Mouse (Mus musculus) stomach, postnatal 0 days (tissue): Measurements from ENCODE around the gene Eif4g3. TPM values are rescaled to one million over a fixed set of nuclear protein-coding genes. Genes with fewer than 3 reads are reported as not detected.

Experiments
- ATAC-seq: fragments of 200-750 bp; cut with Nextera tagmentation; 2 replicates; pipeline ENCODE4 v1.8.0; 2017; ENCODE audit not compliant: low FRiP score, low TSS enrichment
- DNase-seq: peaks from one replicate; pipeline ENCODE4 v3.0.0-alpha.2; 2016; ENCODE audit warnings: low spot score
- H3K27ac ChIP-seq: fragments of 300-500 bp; sonication (generic); replicated peaks from 2 replicates; pipeline ENCODE4 v1.5.1; 2014; ENCODE audit warnings: mild to moderate bottlenecking, control low read depth
- H3K27me3 ChIP-seq: fragments of 300-500 bp; sonication (generic); 2 replicates; pipeline ENCODE4 v1.6.1; 2014; ENCODE audit warnings: low read length; ENCODE audit not compliant: control insufficient read depth, insufficient read depth
- H3K36me3 ChIP-seq: fragments of 300-500 bp; sonication (generic); 2 replicates; pipeline ENCODE4 v1.6.1; 2014; ENCODE audit warnings: low read length, mixed read lengths; ENCODE audit not compliant: control insufficient read depth, insufficient read depth
- H3K4me1 ChIP-seq: fragments of 300-500 bp; sonication (generic); replicated peaks from 2 replicates; pipeline ENCODE4 v1.6.1; 2014; ENCODE audit warnings: antibody characterized with exemption; ENCODE audit not compliant: control insufficient read depth, insufficient read depth
- H3K4me2 ChIP-seq: fragments of 300-500 bp; sonication (generic); replicated peaks from 2 replicates; pipeline ENCODE4 v1.6.1; 2014; ENCODE audit warnings: low read depth, mild to moderate bottlenecking, control low read depth, moderate library complexity
- H3K4me3 ChIP-seq: fragments of 300-500 bp; sonication (generic); 2 replicates; pipeline ENCODE4 v1.5.1; 2014; ENCODE audit warnings: low read depth, low read length, control low read depth
- H3K9ac ChIP-seq: fragments of 300-500 bp; sonication (generic); 2 replicates; pipeline ENCODE4 v1.6.1; 2014; ENCODE audit warnings: mild to moderate bottlenecking, low read length, control low read depth, mixed read lengths
- H3K9me3 ChIP-seq: fragments of 300-500 bp; sonication (generic); 2 replicates; pipeline ENCODE4 v1.6.1; 2016; ENCODE audit warnings: low read length; ENCODE audit not compliant: control insufficient read depth
- CTCF ChIP-seq: IDR thresholded peaks from 2 replicates; pipeline ENCODE4 v1.5.1; 2016; ENCODE audit warnings: antibody characterized with exemption, low read depth, mild to moderate bottlenecking, moderate library complexity
- EP300 ChIP-seq: optimal IDR thresholded peaks from 2 replicates; pipeline ENCODE3; 2016; ENCODE audit warnings: antibody characterized with exemption
- WGBS: fragments of 180-500 bp; shearing (Covaris S2); extraction: QIAGEN DNeasy Blood & Tissue Kit; methylation state at CpG from one replicate; pipeline ENCODE4 v1.1.7; 2014; 5-methylcytosine and 5-hydroxymethylcytosine counted together
- polyA plus RNA-seq: library from polyadenylated mRNA; unstranded; fragments of >200 nt; fragmentation: Nextera tagmentation; extraction: Ambion mirVana; gene quantifications from 2 replicates; pipeline ENCODE4 v1.2.1, GENCODE M21; 2015

The Eif4g3 gene
- polyA plus RNA-seq, 1 experiment from 2014 or later = 11.4 TPM

GRCm38 (mm10) chr4:138064882-138065592, 72.2 kb downstream of the Eif4g3 start:
- ATAC-seq = no peak
- no peaks in the 10 kb centered on the region for H3K36me3 ChIP-seq
- no peak overlapping the region for H3K4me2 ChIP-seq
- no peaks in the 10 kb centered on the region for H3K27me3 ChIP-seq
- 69% methylated on average over 11 of the region's 11 CpGs for WGBS
- H3K9ac ChIP-seq = no peak overlapping the region
- no peak overlapping the region for H3K4me3 ChIP-seq
- H3K9me3 ChIP-seq = no peaks in the 10 kb centered on the region
- TF ChIP-seq CTCF (no peak), EP300 (no peak)
- DNase-seq = no peak
- H3K4me1 ChIP-seq = no peaks in the 10 kb centered on the region
- no peak overlapping the region for H3K27ac ChIP-seq

GRCm38 (mm10) chr4:138065593-138066169, 72.9 kb downstream of the Eif4g3 start:
- DNase-seq (no peak), ATAC-seq (no peak)
- TF ChIP-seq EP300 = no peak
- TF ChIP-seq CTCF = no peak
- H3K4me3 ChIP-seq = no peak overlapping the region
- H3K36me3 ChIP-seq = no peaks in the 10 kb centered on the region
- no peak overlapping the region for H3K4me2 ChIP-seq
- 83% methylated on average over 4 of the region's 4 CpGs for WGBS
- H3K27ac ChIP-seq = no peak overlapping the region
- no peak overlapping the region for H3K9ac ChIP-seq
- H3K4me1 ChIP-seq = no peaks in the 10 kb centered on the region
- H3K9me3 ChIP-seq = no peaks in the 10 kb centered on the region
- no peaks in the 10 kb centered on the region for H3K27me3 ChIP-seq

- Histone ChIP-seq H3K27ac (no peak overlapping the region), H3K4me3 (no peak overlapping the region), H3K9ac (no peak overlapping the region), H3K27me3 (no peaks in the 10 kb centered on the region), H3K9me3 (no peaks in the 10 kb centered on the region), H3K4me1 (no peaks in the 10 kb centered on the region), H3K36me3 (no peaks in the 10 kb centered on the region), H3K4me2 (no peak overlapping the region)
- DNase-seq (no peak), ATAC-seq (no peak)
- 90% methylated on average over 7 of the region's 7 CpGs for WGBS
- TF ChIP-seq EP300 = no peak
- no peak for TF ChIP-seq CTCF
Measured at GRCm38 (mm10) chr4:138066421-138066820, 73.6 kb downstream of the Eif4g3 start.

GRCm38 (mm10) chr4:138067858-138068257, 75.0 kb downstream of the Eif4g3 start:
- H3K4me2 ChIP-seq = no peak overlapping the region
- ATAC-seq = no peak
- no peak for DNase-seq
- TF ChIP-seq CTCF (no peak), EP300 (no peak)
- WGBS = 62% methylated on average over 3 of the region's 3 CpGs
- H3K9ac ChIP-seq = no peak overlapping the region
- no peaks in the 10 kb centered on the region for H3K9me3 ChIP-seq
- no peaks in the 10 kb centered on the region for H3K4me1 ChIP-seq
- no peaks in the 10 kb centered on the region for H3K36me3 ChIP-seq
- H3K27ac ChIP-seq = no peak overlapping the region; the same call in 1 of the 2 replicates
- H3K4me3 ChIP-seq = no peak overlapping the region
- no peaks in the 10 kb centered on the region for H3K27me3 ChIP-seq

GRCm38 (mm10) chr4:138068598-138068997, 75.8 kb downstream of the Eif4g3 start:
- DNase-seq (peak; percentile 42), ATAC-seq (peak; percentile 54; the same call in 1 of the 2 replicates)
- Histone ChIP-seq H3K4me3 (no peak overlapping the region), H3K9ac (no peak overlapping the region), H3K9me3 (no peaks in the 10 kb centered on the region), H3K36me3 (no peaks in the 10 kb centered on the region), H3K27ac (no peak overlapping the region), H3K4me2 (no peak overlapping the region), H3K4me1 (no peaks in the 10 kb centered on the region), H3K27me3 (no peaks in the 10 kb centered on the region)
- TF ChIP-seq CTCF (no peak), EP300 (no peak)
- 25% methylated on average over 2 of the region's 2 CpGs for WGBS

GRCm38 (mm10) chr4:138069371-138069770, 76.5 kb downstream of the Eif4g3 start:
- TF ChIP-seq EP300 (no peak), CTCF (no peak)
- Histone ChIP-seq H3K27ac (no peak overlapping the region; the same call in 1 of the 2 replicates), H3K4me2 (no peak overlapping the region), H3K9me3 (no peaks in the 10 kb centered on the region), H3K9ac (no peak overlapping the region), H3K4me1 (no peaks in the 10 kb centered on the region), H3K27me3 (no peaks in the 10 kb centered on the region), H3K4me3 (no peak overlapping the region), H3K36me3 (no peaks in the 10 kb centered on the region)
- ATAC-seq (no peak), DNase-seq (no peak)
- WGBS = 68% methylated on average over 4 of the region's 4 CpGs
